Mouse (Mus musculus) spleen, adult 2 months (tissue): ENCODE results near the gene Ppp1r2. TPM values are rescaled to one million over a fixed set of nuclear protein-coding genes. Genes with fewer than 3 reads are reported as not detected.
"Not testable (repeated sequence)": the region's sequence is repeated elsewhere in the genome, so short reads cannot be mapped to it uniquely, and the experiment has no call there.

Experiments used
- DNase-seq, 2 experiments: peaks; one replicate each; pipeline versions ENCODE4 v3.0.0 to v3.0.0-alpha.2; 2012 to 2021; ENCODE audit warnings: low spot score in 2 of 2, low read depth in 1 of 2
- H3K27ac ChIP-seq: fragments of 200-500 bp; 2 replicates; pipeline ENCODE4 v1.5.1; 2012; ENCODE audit warnings: low read length, inconsistent platforms; ENCODE audit not compliant: insufficient read depth
- H3K27me3 ChIP-seq: fragments of 200-500 bp; 2 replicates; pipeline ENCODE4 v1.6.1; 2012; ENCODE audit warnings: mild to moderate bottlenecking, moderate library complexity, low read length, inconsistent platforms; ENCODE audit not compliant: control insufficient read depth, insufficient read depth
- H3K36me3 ChIP-seq: fragments of 200-500 bp; 2 replicates; pipeline ENCODE4 v1.6.1; 2012; ENCODE audit warnings: mild to moderate bottlenecking, low read length, inconsistent platforms; ENCODE audit not compliant: control insufficient read depth, insufficient read depth
- H3K4me1 ChIP-seq: fragments of 200-500 bp; 2 replicates; pipeline ENCODE4 v1.6.1; 2011; ENCODE audit warnings: inconsistent platforms; ENCODE audit not compliant: control insufficient read depth, insufficient read depth, insufficient read length
- H3K4me3 ChIP-seq: fragments of 200-500 bp; 2 replicates; pipeline ENCODE4 v1.5.1; 2011; ENCODE audit warnings: mild to moderate bottlenecking, inconsistent platforms; ENCODE audit not compliant: insufficient read depth, insufficient read length; ENCODE audit errors: extremely low read depth
- CTCF ChIP-seq: fragments of 200-500 bp; IDR thresholded peaks from 2 replicates; pipeline ENCODE4 v1.5.1; 2011; ENCODE audit warnings: mild to moderate bottlenecking, inconsistent platforms; ENCODE audit not compliant: insufficient read depth, insufficient read length, insufficient replicate concordance; ENCODE audit errors: extremely low read depth
- POLR2A ChIP-seq: fragments of 200-500 bp; IDR thresholded peaks from 2 replicates; pipeline ENCODE4 v1.6.1; 2011; ENCODE audit warnings: low read depth, low read length, inconsistent platforms
- WGBS: fragments of 180-500 bp; shearing (Covaris S2); methylation state at CpG from one replicate; pipeline ENCODE4 v1.1.7; 2018; 5-methylcytosine and 5-hydroxymethylcytosine counted together
- polyA plus RNA-seq: library from polyadenylated mRNA; depleted of rRNA; stranded (reverse); fragments of >200 nt; gene quantifications from 2 replicates; pipeline ENCODE4 v1.2.3, GENCODE M21; 2012; rRNA removed

Ppp1r2 gene
- 27.2 and 46.3 TPM in 2 replicates for polyA plus RNA-seq

DNA sequence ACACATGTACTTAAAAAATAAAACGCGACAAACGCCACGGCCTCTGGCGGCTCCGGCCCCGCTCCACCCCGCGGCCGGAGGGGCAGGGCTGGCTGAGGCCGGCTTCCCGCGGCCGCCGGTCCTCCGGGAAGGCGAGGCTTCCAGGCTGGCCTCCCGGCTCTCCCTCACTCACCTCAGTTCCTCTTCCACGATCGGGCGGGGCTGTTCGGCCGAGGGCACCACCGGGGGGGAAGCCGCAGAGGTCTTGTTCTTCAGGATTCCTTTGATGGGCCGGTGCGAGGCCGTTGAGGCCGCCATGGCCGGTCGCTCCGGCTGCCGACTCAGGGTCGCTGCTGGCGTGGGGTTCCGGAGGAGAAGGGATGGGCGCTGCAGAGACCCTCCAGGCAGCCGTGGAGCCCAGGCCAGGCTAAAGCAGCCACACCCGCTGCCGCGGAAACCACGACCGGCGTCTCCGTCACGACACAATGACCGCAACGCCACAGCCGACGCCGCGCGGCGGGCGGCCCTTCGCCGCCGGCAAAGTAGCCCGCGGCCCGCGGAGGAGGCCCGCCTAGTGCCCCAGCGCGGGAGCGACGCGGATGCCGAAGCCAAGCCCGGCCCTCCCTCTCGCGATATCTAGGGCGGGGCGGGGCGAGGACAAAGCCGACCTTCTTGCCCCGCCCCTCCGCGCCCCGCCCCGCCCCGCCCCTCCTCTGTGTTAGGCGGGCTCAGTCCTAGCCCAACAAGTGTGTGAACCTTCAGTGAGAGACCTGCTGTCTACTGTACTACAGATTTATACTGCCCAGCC is at the start of gene Ppp1r2:
TSS of gene Ppp1r2 (minus strand) at position 604 of the 787 bp plus-strand sequence.
- H3K27ac ChIP-seq, result peak within 1 kb of the TSS; percentile 79
- WGBS, result under 1% methylated on average over 79 of the region's 83 CpGs
- DNase-seq, result peak; percentile 82 to 93
- TF ChIP-seq CTCF, result no peak
- peak; percentile 78 for TF ChIP-seq POLR2A
- H3K27me3 ChIP-seq, result no peaks in the 10 kb centered on the region
- peak within 1 kb of the TSS; percentile 63 for H3K4me3 ChIP-seq
- peaks cover 2% of the 10 kb centered on the region; the same call in 1 of the 2 replicates for H3K4me1 ChIP-seq
- H3K36me3 ChIP-seq, result no peaks in the 10 kb centered on the region

- DNase-seq, result no peak
- no peak overlapping the region for H3K27ac ChIP-seq
- WGBS, result 86% methylated on average over 4 of the region's 4 CpGs
- no peak overlapping the region for H3K4me3 ChIP-seq
- H3K4me1 ChIP-seq, result no peaks in the 10 kb centered on the region
- TF ChIP-seq POLR2A, result no peak
- no peak for TF ChIP-seq CTCF
- H3K27me3 ChIP-seq, result no peaks in the 10 kb centered on the region
- no peaks in the 10 kb centered on the region for H3K36me3 ChIP-seq
Measured at GRCm38 (mm10) chr16:31321501-31321900, 46.4 kb upstream of the Ppp1r2 start.

GRCm38 (mm10) chr16:31320954-31321353 is 45.9 kb upstream of the Ppp1r2 start:
- Histone ChIP-seq H3K4me3 (no peak overlapping the region), H3K36me3 (no peaks in the 10 kb centered on the region), H3K4me1 (no peaks in the 10 kb centered on the region), H3K27me3 (no peaks in the 10 kb centered on the region), H3K27ac (no peak overlapping the region)
- 94% methylated on average over 7 of the region's 7 CpGs for WGBS
- no peak for DNase-seq
- no peak for TF ChIP-seq POLR2A
- TF ChIP-seq CTCF, result no peak

DNA sequence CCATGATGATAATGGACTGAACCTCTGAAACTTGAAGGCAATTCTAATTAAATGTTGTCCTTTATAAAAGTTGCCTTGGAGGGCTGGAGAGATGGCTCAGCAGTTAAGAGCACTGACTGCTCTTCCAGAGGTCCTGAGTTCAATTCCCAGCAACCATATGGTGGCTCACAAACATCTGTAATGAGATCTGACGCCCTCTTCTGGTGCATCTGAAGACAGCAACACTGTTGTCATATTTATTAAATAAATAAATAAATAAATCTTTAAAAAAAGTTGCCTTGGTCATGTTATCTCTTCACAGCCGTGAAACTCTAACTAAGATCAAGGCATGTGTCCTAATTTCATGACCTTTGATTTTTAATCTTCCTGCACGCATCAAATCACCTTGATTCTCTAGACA is 44.6 kb upstream of the Ppp1r2 start:
- not testable (repeated sequence) for DNase-seq, H3K27ac ChIP-seq, H3K4me1 ChIP-seq, H3K27me3 ChIP-seq, H3K4me3 ChIP-seq, H3K36me3 ChIP-seq
- 80% methylated on average over 3 of the region's 3 CpGs for WGBS

DNA sequence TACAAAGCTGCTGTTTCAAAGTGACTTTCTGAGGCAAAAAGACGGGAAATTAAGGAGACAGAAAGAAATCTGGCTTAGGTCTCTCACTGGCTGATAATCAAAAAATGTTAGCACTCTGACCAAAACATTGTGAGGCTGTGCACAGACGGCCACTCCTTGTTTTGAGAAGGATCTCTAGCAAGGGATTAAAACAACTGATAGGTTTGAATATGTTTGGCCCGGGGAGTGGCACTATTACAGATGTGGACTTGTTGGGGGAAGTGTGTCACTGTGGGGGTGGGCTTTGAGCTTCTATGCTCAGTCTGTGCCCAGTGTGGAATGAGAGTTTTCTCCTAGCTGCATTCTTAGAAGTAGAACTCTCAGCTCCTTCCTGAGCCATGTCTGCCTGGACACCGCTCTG is 44.2 kb upstream of the Ppp1r2 start:
- 86% methylated on average over 4 of the region's 4 CpGs for WGBS
- no peak overlapping the region for H3K27ac ChIP-seq

GRCm38 (mm10) chr16:31318418-31318817 is 43.3 kb upstream of the Ppp1r2 start:
- Histone ChIP-seq H3K27ac (no peak overlapping the region), H3K4me1 (no peaks in the 10 kb centered on the region), H3K27me3 (no peaks in the 10 kb centered on the region), H3K36me3 (no peaks in the 10 kb centered on the region), H3K4me3 (no peak overlapping the region)
- TF ChIP-seq POLR2A (no peak), CTCF (no peak)
- 72% methylated on average over 2 of the region's 2 CpGs for WGBS
- no peak for DNase-seq

More for the DNA sequence above, 44.2 kb upstream of the Ppp1r2 start:
- Histone ChIP-seq H3K4me3 (no peak overlapping the region), H3K27me3 (no peaks in the 10 kb centered on the region), H3K4me1 (no peaks in the 10 kb centered on the region), H3K36me3 (no peaks in the 10 kb centered on the region)
- DNase-seq, result no peak
- TF ChIP-seq POLR2A (no peak), CTCF (no peak)

DNA sequence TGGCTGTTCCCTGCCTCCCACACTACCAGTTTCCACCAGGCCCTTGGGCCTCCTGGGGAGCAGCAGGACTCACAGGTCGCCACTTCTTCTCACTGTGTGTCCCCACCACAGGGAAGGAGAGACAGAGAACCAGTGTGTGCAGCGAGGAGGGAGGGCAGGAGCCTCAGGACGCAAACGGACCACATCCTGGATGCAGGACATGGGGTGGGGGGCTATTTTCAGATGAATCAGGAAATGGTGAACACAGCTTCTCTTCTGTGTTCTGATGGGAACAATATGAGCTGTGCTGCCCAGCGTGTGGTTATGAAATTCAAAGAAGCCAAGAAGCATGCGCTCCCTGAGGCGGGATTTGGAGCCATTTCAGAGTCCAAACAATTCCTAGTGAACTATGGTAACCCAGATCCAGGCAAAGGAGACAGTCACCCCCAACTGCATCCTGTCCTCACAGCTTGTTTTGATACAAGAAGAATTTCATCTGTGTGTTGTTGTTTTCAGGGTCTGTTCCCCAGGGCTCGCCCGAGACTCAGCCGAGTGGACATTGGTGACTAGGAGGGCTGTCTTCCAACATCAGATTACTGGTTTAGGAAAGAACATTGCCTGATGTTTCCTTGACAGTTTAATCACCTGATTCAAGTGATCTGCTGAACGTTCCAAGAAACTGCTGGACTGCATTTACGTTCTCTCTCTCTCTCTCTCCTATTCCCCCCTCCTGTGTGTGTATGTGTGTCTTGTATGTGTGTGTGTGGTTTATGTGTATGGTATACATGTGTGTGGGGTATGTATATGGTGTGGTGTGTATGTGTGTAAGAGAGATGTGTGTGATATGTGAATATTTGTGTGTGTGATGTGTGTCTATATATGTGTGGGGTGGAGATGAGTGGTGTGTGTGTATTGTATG is 41.4 kb upstream of the Ppp1r2 start:
- 46% methylated on average over 12 of the region's 12 CpGs for whole genome bisulfite sequencing

More for the DNA sequence above, 41.4 kb upstream of the Ppp1r2 start:
- not testable (repeated sequence) for H3K36me3 ChIP-seq, H3K27ac ChIP-seq, H3K4me1 ChIP-seq, H3K27me3 ChIP-seq, H3K4me3 ChIP-seq, DNase-seq
